Mouse (Mus musculus) cerebellum, adult 8-10 months (tissue): ENCODE measurements around the gene Cacna2d3.

Experiments used
- DNase-seq: peaks from one replicate; pipeline ENCODE4 v3.0.0; 2022

Gene Cacna2d3

GRCm38 (mm10) chr14:29137006-29137579, 584.6 kb downstream of the Cacna2d3 start:
- DNase-seq, result no peak

DNA sequence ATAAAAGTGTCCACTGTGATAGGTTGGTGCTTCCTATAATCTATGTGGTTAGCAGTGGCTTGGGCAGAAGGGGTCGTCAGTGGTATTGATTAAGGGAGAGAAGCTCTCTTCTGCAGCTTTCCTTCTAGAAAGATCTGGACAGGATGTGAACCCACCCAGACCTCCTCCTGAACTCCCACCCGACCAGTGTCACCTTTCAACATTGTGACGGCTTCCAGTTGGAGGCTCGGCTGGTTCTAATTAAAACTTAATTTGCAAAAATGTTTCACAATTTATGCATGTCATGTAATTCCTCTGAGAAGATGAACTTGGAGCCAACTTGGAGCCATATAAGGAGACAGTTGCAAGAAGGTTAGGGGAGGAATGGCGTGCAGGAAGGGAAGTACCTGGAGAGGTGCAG, 586.8 kb downstream of the Cacna2d3 start:
- no peak for DNase-seq

- DNase-seq, result no peak
Measured at GRCm38 (mm10) chr14:29130511-29130910, 591.2 kb downstream of the Cacna2d3 start.

- DNase-seq, result no peak
Measured at GRCm38 (mm10) chr14:29123886-29124285, 597.8 kb downstream of the Cacna2d3 start.

- no peak for DNase-seq
Measured at GRCm38 (mm10) chr14:29122749-29123148, 598.9 kb downstream of the Cacna2d3 start.

- no peak for DNase-seq
Measured at GRCm38 (mm10) chr14:29113852-29114450, 607.7 kb downstream of the Cacna2d3 start.

GRCm38 (mm10) chr14:29111666-29112065, 610.0 kb downstream of the Cacna2d3 start:
- no peak for DNase-seq

DNA sequence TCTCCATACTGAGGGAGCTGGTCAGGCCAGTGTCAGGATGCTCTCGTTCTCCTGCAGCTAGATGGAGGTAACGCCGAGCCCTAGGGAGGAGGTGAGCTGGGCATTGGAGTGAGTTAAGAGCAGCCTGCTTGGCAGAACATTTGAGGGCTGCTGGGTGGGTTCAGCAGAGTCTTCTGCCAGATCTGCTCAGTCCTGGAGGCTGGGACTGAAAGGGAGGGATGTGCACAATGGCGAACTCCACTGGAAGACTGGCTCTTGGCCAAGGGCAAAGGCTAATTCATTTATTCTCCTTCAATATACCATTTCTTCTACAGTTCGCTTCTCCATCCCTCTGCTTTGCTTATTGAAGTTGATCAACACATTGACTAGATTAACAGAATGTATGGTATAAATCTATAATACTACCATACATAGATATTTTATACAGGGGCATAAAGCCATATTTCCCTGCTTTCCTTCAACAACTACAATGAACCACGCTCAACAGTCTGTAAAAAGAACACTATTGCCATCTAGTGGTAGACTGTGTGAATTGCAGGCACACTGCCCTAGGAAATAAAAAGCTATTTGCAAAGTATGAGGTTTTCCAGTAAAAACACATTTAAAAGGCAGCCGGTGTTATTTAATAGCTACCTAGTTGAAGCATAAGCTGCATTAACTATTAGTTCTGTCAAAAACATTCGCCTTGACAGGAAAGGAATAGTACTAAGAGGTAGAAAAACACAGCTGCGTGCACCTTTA, 611.1 kb downstream of the Cacna2d3 start:
- DNase-seq, result no peak

DNA sequence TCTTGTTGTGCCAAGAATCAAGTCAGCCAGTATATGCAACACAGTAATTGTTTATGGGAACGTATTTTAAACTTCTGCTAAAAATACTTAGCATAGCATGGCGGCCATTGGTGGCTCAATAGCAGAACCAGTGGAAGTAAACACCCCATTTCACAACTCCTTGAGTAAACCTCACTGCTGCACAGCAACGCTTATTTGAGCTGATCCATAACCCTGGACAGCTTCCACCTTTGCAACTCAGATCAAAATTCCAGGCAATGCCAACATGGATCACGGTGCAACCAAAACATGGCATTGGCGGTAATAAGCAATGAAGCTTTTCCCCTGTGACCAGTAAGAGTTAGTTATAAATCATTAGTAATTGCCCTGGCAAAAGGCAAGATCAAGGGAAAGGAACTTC, 614.2 kb downstream of the Cacna2d3 start:
- DNase-seq, result no peak

- no peak for DNase-seq
Measured at GRCm38 (mm10) chr14:29097776-29098175, 623.9 kb downstream of the Cacna2d3 start.

- no peak for DNase-seq
Measured at GRCm38 (mm10) chr14:29095431-29095830, 626.2 kb downstream of the Cacna2d3 start.

GRCm38 (mm10) chr14:29090074-29090473, 631.6 kb downstream of the Cacna2d3 start:
- peak; percentile 73 for DNase-seq

DNA sequence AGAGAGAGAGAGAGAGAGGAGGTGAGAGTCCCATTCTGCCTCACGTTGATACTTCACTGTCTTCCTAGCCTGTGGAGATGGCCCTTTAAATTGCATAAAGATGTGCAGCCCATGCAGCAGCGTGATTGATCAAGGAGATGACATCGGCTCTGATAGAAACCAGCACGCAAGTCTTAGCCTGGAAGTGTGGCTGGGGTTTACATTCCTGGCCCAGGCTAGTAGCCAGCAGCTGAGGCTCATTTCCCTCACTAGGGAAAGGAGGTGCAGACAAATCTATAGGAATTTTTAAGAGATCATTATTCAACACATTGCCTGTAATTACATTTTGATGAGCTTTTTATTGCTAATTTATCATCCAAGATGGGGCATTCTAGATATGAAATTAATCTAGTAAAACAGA, 635.1 kb downstream of the Cacna2d3 start:
- DNase-seq, result no peak

DNA sequence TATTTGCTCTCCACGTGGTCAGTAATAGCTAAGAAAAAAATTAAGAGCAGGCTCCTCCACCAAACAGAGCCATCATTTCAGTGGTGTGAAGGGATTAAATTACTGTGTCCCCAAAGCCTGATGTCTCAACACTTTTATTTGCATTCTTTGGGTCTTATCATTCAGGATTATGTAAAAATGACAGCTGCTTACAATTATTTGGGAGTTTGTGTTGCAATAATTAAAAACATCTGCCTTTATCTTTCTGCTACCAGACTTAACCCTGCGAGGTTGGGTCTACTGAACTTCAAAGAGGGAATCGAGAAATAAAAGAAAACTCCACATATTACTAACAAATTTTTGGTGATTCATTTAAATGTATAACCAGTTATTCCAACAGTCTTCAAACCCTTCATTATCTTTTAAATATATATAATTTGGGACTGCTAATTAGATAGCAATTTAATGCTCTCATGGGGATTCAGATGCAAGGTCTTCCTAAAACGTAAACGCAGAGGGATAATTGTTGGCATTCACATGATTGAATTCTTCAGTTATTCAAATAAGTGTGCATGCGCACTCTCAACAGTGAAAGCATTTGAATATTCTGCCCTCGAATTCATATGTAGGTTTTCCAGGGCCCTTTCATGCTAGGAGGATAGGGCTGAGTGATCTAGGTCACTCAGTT, 636.0 kb downstream of the Cacna2d3 start:
- no peak for DNase-seq

DNA sequence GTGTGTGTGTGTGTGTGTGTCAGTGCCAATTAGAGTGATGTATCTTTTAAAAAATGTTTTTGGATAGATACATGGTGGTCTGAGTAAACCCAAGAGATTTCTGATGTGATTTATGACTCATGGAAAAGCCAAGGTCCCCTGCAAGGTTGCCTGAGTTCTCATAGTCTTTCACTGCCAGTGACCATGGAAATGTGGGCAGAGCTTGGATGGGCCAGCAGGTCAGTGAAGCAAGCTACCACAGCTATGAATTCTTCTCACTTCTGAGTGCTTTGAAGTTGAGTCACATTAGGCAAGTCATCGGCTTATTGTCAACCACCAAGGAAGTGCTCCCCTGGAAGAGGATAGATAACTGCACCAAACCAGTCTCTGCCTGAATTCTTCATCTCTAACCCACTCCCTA, 639.5 kb downstream of the Cacna2d3 start:
- DNase-seq, result no peak

DNA sequence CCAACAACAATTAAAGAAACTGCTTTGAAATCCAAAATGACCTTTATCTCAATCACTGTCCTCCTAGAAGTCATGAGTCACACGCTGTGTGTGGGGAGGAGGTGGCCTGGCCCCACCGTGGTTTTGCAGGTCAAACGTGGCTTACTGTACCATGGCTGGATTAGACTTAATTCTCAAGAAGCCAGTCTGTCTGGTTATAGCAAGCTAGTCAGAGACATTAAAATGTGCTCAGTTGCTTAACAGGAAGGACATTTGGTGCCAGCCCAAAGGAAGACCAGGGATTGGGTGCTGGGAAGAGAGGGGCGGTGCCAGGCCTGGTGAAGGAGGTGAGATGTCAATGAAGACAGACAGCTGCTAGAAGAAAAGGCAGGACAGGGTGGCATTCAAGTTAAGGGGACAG, 641.0 kb downstream of the Cacna2d3 start:
- no peak for DNase-seq

DNA sequence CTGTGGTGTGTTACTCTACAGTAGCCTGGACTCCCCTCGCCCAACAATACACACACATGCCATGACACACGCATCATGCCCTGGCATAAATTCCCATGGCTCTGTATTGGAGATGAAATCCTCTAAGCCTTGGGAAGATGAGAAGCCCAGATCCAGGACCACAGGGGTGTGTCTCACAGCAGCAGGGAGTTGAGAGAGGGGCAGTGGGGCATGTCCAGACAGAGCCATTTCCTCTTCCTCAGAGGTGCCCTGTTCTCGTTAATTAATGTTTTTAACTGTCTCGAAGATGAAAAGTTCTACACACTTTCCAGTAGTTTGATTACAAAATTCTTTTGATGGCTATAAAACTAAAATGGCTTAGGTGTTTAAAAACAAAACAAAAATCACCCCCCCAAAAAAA, 641.4 kb downstream of the Cacna2d3 start:
- no peak for DNase-seq

DNA sequence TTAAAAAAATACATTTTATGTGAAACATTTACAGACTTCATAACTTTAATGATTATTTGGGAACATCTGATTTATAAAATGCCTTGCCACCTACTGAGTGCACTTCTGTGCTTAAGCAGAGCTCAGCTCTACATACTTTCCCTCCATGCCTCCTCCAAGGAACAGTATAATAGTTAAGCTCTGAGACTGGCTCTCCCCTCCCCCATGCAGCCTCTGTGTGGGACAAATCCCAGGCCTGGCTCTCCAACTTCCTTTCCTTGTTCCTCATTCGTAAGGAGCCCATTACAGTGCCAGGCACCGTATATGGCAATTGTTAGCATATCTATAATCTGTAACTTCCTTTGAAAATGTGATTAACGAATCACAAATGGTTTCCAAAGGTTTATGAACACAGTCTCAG, 644.2 kb downstream of the Cacna2d3 start:
- DNase-seq, result no peak

DNA sequence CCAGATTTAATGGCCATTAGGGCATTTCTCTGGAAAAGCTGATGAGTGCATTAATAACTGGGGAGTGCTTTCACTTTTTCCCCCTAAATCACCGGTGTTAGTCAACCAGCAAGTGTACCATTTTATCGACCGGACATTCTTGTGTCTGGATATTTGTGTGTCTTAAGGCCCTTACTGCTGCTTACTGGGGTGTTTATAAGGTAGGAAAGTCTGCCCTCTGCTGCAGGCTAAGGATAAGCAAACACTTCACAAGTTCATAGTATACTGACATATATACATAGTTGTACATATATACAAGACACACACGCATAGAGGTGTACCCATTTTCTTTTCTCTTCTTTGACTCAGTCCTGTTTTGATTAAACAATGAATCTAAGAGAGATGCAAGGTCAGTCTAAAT, 647.9 kb downstream of the Cacna2d3 start:
- DNase-seq, result no peak

- no peak for DNase-seq
Measured at GRCm38 (mm10) chr14:29062676-29063075, 659.0 kb downstream of the Cacna2d3 start.

GRCm38 (mm10) chr14:29061491-29061890, 660.2 kb downstream of the Cacna2d3 start:
- no peak for DNase-seq

GRCm38 (mm10) chr14:29060679-29061078, 661.0 kb downstream of the Cacna2d3 start:
- no peak for DNase-seq

- DNase-seq, result no peak
Measured at GRCm38 (mm10) chr14:29051951-29052835, 669.5 kb downstream of the Cacna2d3 start.
